Mouse (Mus musculus) cerebellum, adult 9-10 months (tissue): ENCODE results near the gene Pakap.

Experiments
- DNase-seq: peaks from one replicate; pipeline ENCODE4 v3.0.0; 2022

The Pakap gene

DNA sequence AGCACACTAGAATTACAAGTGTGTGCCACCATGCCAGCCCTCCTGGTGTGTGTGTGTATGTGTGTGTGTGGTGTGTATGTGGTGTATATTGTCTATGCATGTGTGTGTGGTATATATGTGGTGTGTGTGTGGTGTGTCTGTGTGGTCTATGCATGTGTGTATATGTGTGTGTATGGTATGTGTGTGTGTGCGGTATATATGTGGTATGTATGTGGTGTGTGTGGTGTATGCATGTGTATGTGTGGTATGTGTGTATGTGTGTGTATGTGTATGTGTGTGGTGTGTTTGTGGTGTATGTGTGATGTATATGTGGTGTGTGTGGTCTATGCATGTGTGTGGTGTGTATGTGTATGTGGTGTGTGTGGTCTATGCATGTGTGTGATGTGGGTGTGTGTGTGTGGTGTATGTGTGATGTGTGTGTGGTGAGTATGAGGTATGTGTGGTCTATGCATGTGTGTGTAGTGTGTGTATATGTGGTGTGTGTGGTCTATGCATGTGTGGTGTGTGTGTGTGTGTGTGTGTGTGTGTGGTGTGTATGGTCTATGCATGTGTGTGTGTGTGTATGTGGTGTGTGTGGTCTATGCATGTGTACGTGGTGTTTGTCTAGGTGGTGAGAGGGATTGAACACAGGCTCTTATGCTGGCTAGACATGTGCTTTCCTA, 203.7 kb downstream of the Pakap start:
- no peak for DNase-seq

- DNase-seq: no peak
Measured at GRCm38 (mm10) chr4:57772851-57773510, 205.0 kb downstream of the Pakap start.

- DNase-seq: no peak
Measured at GRCm38 (mm10) chr4:57774517-57774916, 206.5 kb downstream of the Pakap start.

GRCm38 (mm10) chr4:57775582-57775981, 207.6 kb downstream of the Pakap start:
- DNase-seq: no peak

DNA sequence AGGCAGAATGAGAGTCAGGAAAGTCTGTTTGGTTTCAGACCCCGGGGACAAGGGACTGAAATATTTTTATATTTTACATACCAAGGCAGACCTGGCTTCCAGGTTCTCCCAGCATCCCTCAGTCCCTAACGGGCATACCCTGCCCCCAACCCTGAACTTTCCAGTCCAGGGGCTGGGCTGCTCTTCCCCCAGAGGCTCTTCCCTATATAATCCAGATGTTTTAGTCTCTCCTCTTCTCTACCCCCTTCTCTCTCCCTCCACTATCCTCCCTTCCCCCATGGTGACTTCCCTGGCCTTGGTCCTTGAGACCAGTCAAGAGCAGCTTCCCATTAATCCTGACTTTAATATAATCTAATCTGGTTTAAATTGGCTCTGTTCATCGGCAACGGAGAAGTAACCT, 212.4 kb downstream of the Pakap start:
- no peak for DNase-seq

GRCm38 (mm10) chr4:57780833-57781641, 213.1 kb downstream of the Pakap start:
- DNase-seq: no peak

DNA sequence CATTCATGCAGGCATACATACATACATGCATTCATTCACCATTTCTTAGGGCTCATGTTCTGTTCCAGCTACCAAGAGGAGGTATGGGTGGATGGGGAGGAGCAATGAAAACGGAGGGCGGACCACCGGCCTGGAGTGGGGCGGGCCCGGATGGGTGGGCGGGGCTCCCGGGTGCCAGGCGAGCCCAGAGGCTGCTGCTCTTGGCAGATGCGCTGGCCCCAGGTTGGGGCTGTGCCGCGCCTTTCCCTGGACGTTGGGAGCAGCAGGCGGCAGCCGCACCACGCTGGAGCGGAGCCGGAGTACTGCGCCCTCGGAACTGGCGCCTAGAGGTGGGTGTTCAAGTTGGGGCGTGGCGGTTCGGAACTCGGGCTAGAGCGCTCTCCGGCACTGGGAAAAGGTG, 214.0 kb downstream of the Pakap start:
- DNase-seq: no peak

DNA sequence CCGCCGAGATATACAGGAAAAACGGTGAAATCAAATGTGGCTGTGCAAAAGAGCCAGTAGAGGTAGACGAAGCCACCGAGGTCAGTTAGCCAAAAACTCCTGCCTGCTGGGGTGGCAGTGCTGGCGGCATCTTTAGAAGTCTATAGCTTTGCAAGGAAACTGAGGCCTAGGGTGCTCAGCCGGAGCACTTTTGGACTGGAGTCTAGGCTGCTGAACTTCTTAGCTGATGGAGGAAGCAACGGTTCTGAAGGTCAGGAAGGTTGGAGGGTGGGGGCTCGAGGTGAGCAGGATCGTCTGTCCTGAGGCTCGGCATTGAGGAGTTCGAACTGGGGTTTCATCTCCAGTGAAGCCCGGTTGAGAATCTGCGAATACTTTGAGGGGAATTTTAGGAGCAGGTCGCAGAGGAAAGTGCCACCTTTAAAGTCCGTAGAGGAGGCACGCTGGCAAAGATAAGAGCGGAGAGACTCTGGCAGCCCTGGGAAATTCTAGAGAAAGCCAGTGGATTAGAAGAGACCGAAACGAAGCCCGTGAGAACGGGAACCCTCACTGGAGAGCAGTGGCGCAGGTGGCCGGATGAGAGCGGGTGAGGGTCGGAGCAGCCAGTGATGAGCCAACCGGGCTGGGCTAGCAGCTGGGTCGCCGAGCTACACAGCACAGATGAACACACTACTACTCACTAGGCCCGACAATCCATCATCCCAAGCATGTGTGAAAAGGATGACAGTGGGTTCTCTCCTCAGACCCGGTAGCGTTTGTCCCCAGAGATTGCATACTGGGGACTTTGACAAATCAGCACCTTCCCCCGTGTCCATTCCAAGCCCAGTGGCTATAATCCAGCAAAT, 214.8 kb downstream of the Pakap start:
- DNase-seq: no peak

- DNase-seq: no peak
Measured at GRCm38 (mm10) chr4:57783391-57783770, 215.4 kb downstream of the Pakap start.

- no peak for DNase-seq
Measured at GRCm38 (mm10) chr4:57783853-57784600, 216.0 kb downstream of the Pakap start.

DNA sequence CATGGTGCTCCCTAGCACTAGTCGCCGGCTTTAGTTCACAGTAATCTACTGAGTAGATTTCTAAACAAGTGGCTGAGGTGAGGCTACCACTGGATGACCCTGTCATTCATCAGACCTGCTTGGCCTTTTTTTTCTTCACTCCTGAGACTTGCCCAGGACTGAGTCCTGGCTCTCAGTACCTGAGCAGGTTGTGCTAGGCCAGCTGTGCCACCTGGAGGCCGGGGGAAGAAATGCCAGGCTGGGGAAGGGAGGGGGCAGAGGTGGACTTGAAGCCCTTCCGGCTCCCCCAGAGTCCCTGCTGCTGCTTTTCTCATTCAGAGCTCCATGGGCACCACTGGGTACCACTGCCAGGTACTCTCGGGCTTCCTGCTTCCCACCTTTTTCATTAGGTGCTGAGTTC, 220.7 kb downstream of the Pakap start:
- DNase-seq: no peak

DNA sequence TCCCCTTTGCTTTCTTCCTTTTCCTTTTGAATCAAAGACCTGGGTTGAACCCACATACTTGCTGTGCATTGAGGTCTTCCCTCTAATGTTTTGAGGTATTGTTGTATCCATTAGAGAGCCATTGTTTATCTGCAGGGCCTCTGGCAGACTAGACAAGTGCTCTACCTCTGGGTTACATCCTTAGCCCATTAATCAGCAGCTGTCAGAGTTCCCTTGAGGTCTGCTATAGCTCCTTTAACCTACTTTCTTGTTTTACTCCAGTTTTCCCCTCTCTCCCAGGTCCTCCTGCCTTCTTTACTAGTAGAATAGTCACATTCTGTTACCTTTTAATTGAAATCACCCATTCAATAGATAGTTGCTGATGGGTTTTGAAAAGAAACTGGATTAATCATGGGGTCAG, 221.1 kb downstream of the Pakap start:
- no peak for DNase-seq

- no peak for DNase-seq
Measured at GRCm38 (mm10) chr4:57793989-57794388, 226.0 kb downstream of the Pakap start.

- no peak for DNase-seq
Measured at GRCm38 (mm10) chr4:57794547-57794946, 226.6 kb downstream of the Pakap start.

DNA sequence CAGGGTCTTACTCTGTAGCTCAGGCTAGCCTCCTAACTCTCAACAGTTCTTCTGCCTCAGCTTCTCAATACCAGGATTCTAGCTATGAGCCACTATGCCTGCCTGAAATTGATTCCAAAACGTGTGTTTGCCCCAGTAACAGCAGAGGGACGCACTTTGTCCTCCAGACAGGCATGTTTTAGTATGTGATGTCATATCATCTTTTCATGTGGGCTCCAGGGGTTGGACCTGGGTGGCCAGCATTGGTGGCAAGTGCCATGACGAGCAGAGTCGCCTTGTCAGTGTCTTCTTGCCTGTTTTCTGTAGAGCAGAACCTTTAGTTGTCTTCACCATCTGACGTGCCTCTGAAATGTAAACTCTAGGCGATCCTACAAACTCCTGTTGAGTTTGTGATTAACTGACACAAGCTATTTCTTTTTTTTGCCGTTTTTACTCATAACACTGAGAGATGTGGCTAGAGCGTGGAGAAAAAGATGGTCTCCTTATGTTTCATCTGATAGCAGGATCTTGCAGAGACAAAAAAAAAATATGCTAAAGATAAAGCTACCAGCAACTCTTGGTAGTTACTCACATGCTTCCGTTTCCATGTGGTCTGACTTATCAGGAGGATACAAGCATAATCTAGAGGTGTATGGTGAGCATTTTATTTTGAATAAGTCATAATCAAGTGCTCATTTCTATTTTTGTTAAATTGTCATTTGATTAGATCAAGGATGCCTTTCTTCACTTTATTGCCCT, 229.7 kb downstream of the Pakap start:
- DNase-seq: no peak

GRCm38 (mm10) chr4:57798286-57799018, 230.5 kb downstream of the Pakap start:
- DNase-seq: no peak

DNA sequence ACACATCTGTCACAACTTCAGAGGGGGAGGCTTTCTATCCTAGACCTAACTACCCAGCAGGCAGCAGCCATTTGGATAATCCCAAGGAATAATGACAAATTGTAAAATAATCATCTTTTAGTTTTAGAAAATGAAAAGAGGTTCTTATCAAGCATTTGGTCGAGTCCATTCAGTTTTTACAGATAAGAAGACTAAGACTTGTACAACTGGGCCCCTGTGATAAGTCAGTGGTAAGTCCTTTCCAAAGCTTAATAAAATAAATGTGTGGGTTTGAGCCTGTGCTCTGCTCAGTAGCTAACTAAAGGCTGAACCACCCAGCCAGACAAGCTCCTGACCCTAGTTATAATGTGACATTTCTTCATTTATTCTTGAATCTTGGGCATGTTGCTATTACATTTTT, 231.3 kb downstream of the Pakap start:
- DNase-seq: no peak

DNA sequence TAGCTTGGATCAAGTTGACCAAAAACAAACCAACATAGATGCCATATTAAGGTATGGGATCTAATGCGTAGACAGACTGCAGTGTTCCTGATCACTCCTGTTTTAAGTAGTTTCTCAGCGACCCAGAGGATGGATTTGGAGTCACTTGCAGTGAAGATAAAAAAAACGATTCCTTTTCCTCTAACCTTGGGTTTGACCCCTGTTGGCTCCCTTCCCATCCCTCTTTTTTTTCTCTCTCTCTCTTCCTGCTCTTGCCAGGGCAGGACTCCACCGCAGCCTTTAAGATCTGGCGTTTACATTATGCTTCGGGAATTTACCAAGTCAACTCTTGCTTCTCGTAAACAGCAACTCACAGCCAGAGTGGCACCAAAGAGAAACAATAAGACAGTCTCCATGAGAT, 233.3 kb downstream of the Pakap start:
- DNase-seq: no peak

DNA sequence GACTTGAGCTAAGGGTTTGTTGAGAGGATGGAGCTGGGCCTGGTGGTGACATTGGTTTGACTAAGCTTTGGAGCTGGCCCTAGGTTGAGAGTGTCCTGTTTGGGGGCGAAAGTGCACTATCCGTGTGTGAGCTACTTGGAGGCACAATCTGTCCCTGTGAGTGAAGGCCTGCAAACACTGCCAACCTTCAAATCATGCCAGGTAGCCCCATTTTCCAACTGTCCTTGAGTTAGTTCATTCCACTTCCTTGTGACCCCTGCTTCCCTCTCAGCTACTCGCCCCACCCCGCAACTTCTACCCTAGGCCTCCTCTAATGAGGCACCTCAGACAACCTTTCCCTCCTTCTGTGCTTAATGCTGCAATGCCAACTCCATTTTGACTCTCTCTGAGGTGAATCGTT, 234.0 kb downstream of the Pakap start:
- no peak for DNase-seq

DNA sequence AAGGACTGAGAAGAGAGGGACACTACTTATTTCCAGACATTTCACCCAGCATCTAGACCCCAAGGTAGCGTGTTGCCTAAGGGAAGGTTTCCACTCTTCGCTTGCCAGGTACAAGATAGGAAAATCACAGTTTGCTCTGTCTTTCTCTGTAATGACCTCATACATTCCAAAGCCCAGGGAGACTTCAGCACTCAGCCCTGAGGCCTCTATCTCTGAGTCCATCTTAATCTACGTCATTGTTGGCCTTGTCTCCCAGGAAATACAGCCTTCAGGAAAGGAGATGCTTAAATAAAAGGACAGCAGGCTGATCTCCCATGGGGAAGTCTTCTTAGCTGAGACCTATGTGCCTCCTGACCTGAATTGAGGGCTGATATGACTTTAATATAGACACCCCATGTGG, 234.4 kb downstream of the Pakap start:
- DNase-seq: no peak

DNA sequence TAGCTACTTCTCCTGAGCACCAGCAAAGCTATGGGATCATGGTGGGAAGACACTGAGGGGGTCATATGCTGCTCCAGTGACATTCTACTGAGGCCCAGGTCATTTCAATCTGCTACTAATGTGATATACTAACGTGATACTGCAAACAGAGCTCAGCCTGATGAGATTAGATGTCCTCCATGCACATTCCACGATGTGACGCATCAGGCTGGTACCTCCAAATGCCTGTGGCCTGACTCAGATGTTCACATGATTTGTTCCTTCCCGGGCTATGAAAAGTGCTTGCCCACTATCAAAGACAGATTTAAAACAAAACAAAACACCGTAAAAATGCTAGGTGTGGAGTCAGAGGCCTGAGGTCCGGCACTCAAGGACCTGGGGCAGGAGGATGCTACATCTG, 236.9 kb downstream of the Pakap start:
- DNase-seq: no peak
